Mouse (Mus musculus) testis, adult 2 months (tissue): ENCODE measurements around the gene Loxl1. TPM values are rescaled to one million over a fixed set of nuclear protein-coding genes. Genes with fewer than 3 reads are reported as not detected.

Source experiments
- H3K27ac ChIP-seq: fragments of 200-500 bp; 2 replicates; pipeline ENCODE4 v1.5.1; 2012; ENCODE audit warnings: low read depth, low read length; ENCODE audit not compliant: control insufficient read depth, insufficient read depth
- H3K27me3 ChIP-seq: fragments of 200-500 bp; 2 replicates; pipeline ENCODE4 v1.6.1; 2012; ENCODE audit warnings: mild to moderate bottlenecking, low read length, moderate library complexity; ENCODE audit not compliant: control insufficient read depth, insufficient read depth
- H3K36me3 ChIP-seq: fragments of 200-500 bp; 2 replicates; pipeline ENCODE4 v1.6.1; 2012; ENCODE audit warnings: mild to moderate bottlenecking, low read length; ENCODE audit not compliant: control insufficient read depth, insufficient read depth
- H3K4me1 ChIP-seq: fragments of 200-500 bp; 2 replicates; pipeline ENCODE4 v1.6.1; 2012; ENCODE audit warnings: low read length; ENCODE audit not compliant: control insufficient read depth, insufficient read depth
- H3K4me3 ChIP-seq: fragments of 200-500 bp; 2 replicates; pipeline ENCODE4 v1.5.1; 2012; ENCODE audit warnings: low read depth, mild to moderate bottlenecking, low read length, moderate library complexity, mixed read lengths; ENCODE audit not compliant: control insufficient read depth
- CTCF ChIP-seq: fragments of 200-500 bp; IDR thresholded peaks from 2 replicates; pipeline ENCODE4 v1.5.1; 2012; ENCODE audit warnings: low read depth, mild to moderate bottlenecking, inconsistent platforms, low read length, moderate library complexity; ENCODE audit not compliant: control insufficient read depth, insufficient read depth, insufficient replicate concordance
- POLR2A ChIP-seq: fragments of 200-500 bp; IDR thresholded peaks from 2 replicates; pipeline ENCODE4 v1.6.1; 2012; ENCODE audit warnings: low read depth, mild to moderate bottlenecking, inconsistent platforms, low read length, moderate library complexity; ENCODE audit not compliant: control insufficient read depth
- polyA plus RNA-seq: library from polyadenylated mRNA; depleted of rRNA; stranded (reverse); fragments of >200 nt; gene quantifications from 2 replicates; pipeline ENCODE4 v1.2.3, GENCODE M21; 2012

Gene Loxl1
- polyA plus RNA-seq, 1 experiment = 21.0 TPM

- Histone ChIP-seq H3K27ac (no peak overlapping the region), H3K4me1 (no peaks in the 10 kb centered on the region), H3K27me3 (no peaks in the 10 kb centered on the region), H3K4me3 (no peak overlapping the region), H3K36me3 (no peaks in the 10 kb centered on the region)
- TF ChIP-seq CTCF (no peak), POLR2A (no peak)
These were observed 33.5 kb upstream of the Loxl1 start for GRCm38 (mm10) chr9:58346498-58346897.

GRCm38 (mm10) chr9:58345963-58346362 is 33.0 kb upstream of the Loxl1 start:
- H3K4me3 ChIP-seq = no peak overlapping the region
- H3K27ac ChIP-seq = no peak overlapping the region
- no peak for TF ChIP-seq CTCF
- TF ChIP-seq POLR2A = no peak
- H3K27me3 ChIP-seq = no peaks in the 10 kb centered on the region
- no peaks in the 10 kb centered on the region for H3K4me1 ChIP-seq
- H3K36me3 ChIP-seq = no peaks in the 10 kb centered on the region

GRCm38 (mm10) chr9:58341795-58342194 is 28.8 kb upstream of the Loxl1 start:
- Histone ChIP-seq H3K27me3 (no peaks in the 10 kb centered on the region), H3K4me3 (no peak overlapping the region), H3K36me3 (no peaks in the 10 kb centered on the region), H3K4me1 (no peaks in the 10 kb centered on the region), H3K27ac (no peak overlapping the region)
- no peak for TF ChIP-seq CTCF

DNA sequence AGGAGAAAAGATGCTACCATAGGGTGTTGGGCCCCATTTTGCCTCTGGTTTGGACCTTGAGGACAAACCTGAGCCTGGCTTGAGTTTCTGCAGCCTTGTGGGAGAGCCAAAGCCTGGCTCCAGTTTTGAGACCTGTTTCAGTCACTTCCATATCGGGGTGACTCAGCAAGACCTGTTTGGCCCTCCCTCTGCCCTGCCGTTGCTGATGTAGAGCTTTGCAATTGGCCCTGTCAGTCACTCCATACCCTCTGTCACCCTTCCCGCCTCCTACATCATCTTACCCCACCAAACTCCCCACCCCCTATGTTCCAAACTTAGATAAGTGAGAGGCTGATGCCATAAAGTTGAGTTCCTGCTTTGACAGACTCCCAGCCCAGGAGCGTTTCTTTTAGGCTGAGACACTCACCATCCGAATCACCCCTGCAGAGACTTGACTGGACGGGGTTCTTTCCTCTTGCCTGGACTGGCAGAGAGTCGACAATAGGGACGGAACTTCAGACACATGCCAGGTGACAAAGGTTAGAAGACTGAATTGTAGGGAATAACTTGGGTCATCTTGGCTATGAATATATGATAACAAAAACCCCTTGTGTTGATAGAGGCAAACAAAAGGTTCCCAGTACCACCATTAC is 23.8 kb upstream of the Loxl1 start:
- no peaks in the 10 kb centered on the region for H3K36me3 ChIP-seq
- H3K4me1 ChIP-seq = no peaks in the 10 kb centered on the region
- H3K27ac ChIP-seq = no peak overlapping the region
- H3K4me3 ChIP-seq = no peak overlapping the region
- H3K27me3 ChIP-seq = no peaks in the 10 kb centered on the region
- TF ChIP-seq POLR2A = no peak
- no peak for TF ChIP-seq CTCF

DNA sequence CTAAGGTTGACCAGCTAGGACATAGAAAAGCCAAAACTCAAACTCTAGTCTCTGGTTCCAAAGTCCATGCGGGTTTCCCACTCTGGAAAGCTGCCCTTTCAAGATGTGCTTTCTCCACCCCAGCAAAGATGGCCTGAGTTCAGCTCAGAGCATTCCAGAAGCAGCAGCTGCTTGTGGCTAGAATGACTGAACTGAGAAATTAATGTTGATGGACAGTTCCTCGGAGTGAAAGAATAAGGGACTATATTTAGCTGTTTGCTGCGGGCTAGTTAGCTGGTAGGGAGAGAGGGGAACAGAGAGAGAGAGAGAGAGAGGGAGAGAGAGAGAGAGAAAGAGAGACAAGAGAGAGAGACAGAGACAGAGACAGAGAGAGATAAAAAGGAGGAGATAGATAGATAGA is 18.3 kb upstream of the Loxl1 start:
- TF ChIP-seq POLR2A = no peak
- TF ChIP-seq CTCF = no peak
- no peak overlapping the region for H3K27ac ChIP-seq
- no peaks in the 10 kb centered on the region for H3K27me3 ChIP-seq
- no peaks in the 10 kb centered on the region for H3K36me3 ChIP-seq
- no peaks in the 10 kb centered on the region for H3K4me1 ChIP-seq
- H3K4me3 ChIP-seq = no peak overlapping the region

GRCm38 (mm10) chr9:58330293-58330692 is 17.3 kb upstream of the Loxl1 start:
- Histone ChIP-seq H3K27me3 (no peaks in the 10 kb centered on the region), H3K4me1 (no peaks in the 10 kb centered on the region), H3K36me3 (no peaks in the 10 kb centered on the region), H3K27ac (no peak overlapping the region), H3K4me3 (no peak overlapping the region)
- TF ChIP-seq CTCF = peak; percentile 78; the same call in 1 of the 2 replicates
- TF ChIP-seq POLR2A = no peak

DNA sequence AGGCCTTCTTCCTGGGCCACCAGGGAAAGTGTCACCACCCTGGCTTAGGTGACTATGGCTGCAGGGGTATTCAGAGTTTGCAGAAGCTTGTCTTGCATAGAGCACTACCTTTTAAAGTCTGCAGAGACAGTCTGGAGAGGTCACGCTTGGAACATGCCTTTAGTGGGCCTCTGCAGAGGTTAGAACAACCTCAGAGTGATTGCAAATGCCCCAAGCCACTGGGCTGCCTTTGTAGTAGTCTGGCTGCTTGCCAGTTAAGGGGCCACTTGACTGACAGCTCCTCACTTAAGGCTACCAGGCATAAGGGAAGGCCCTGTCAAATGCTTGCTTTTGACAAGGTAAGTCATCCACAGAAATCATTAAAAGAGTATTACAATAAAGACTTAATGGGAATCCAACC is 14.4 kb upstream of the Loxl1 start:
- TF ChIP-seq POLR2A (no peak), CTCF (no peak)
- H3K4me1 ChIP-seq = no peaks in the 10 kb centered on the region
- no peak overlapping the region for H3K27ac ChIP-seq
- no peaks in the 10 kb centered on the region for H3K36me3 ChIP-seq
- no peaks in the 10 kb centered on the region for H3K27me3 ChIP-seq
- no peak overlapping the region for H3K4me3 ChIP-seq

DNA sequence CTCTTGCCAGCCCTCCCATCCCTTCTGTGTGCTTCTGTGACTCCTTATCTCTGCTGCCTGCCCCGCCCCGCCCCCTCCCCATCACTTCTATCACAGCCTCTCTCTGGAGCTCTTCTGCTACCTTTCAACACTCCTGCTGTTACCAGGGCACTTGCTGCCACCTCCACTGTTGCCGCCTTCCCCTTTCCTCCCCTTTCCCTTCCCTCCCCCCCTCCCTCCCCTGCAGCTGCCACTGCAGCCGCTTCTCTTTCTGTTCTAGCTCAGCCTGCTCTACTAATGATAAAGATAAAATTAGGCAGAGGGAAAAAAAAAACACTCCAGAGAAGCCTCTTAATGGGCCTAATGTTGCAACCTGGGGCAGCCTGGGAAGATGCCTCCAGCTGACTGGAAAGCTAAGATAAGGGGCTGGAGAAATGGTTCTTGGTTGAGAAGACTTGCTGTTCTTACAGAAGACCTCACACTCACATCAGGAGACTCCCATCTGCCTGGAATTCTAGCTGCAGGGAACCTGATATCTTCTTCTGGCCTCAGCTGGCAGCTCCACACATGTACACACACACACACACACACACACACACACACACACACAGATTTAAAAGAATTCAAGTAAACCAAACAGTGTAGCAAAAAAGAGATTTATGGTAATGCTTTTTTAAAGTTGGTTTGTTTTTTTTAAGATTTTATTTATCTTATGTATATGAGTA is 13.6 kb upstream of the Loxl1 start:
- no peaks in the 10 kb centered on the region for H3K4me1 ChIP-seq
- H3K4me3 ChIP-seq = no peak overlapping the region
- TF ChIP-seq POLR2A (no peak), CTCF (no peak)
- no peaks in the 10 kb centered on the region for H3K36me3 ChIP-seq
- no peak overlapping the region for H3K27ac ChIP-seq
- no peaks in the 10 kb centered on the region for H3K27me3 ChIP-seq
